Mouse (Mus musculus): ENCODE data around the gene Ly86. TPM values are rescaled to one million over a fixed set of nuclear protein-coding genes. Genes with fewer than 3 reads are reported as not detected.

Gene Ly86
- total and polyA plus RNA-seq, 3 experiments = not detected

DNA sequence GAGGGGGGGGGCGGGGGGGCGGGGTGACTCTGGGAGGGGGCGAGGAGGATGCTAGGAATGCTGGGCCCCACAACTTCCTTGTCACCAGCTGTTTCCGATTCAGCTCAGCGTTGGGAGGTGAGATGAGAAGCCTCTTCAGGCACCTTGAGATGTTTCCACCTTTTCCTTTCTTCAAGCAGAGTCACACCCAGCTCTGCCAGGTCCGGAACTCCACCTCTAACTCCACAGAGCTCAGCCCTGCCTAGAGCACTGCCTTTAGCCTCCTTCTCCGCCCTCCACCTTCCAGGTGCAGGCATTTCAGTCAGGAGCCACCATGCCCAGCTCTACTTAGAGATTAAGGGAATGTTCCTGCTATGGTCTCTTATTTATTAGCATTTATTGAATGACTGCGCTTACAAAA, 34.7 kb upstream of the Ly86 start:
- Histone ChIP-seq H3K4me3 (ENCODE audit: control insufficient read depth in 1 of 2, insufficient read depth in 1 of 2, low read depth in 2 of 2, low read length in 2 of 2) (no peak overlapping the region), H3K4me1 (ENCODE audit: control insufficient read depth in 1 of 2, insufficient read depth in 2 of 2, low read length in 2 of 2) (no peaks in the 10 kb centered on the region), H3K79me2 (ENCODE audit: control insufficient read depth, insufficient read depth, low read length, poor library complexity) (no peaks in the 10 kb centered on the region), H3K27ac (ENCODE audit: control insufficient read depth, low read depth, low read length) (no peak overlapping the region), H3K27me3 (ENCODE audit: control insufficient read depth in 1 of 2, insufficient read depth in 2 of 2, low read length in 2 of 2) (no peaks in the 10 kb centered on the region; a peak in 1 of 4 replicates), H3K36me3 (ENCODE audit: control insufficient read depth in 1 of 2, insufficient read depth in 2 of 2, low read length in 2 of 2) (no peaks in the 10 kb centered on the region), H3K9me3 (replicated peaks; ENCODE audit: insufficient read depth, low read length) (no peaks in the 10 kb centered on the region), H3K9ac (ENCODE audit: control insufficient read depth, low read depth, low read length, poor library complexity, severe bottlenecking) (no peak overlapping the region)
- TF ChIP-seq KAT2A (conservative IDR thresholded peaks at IDR 0.05; ENCODE audit: low read depth, low read length) (no peak), CHD2 (IDR thresholded peaks at IDR 0.05; ENCODE audit: low read length) (no peak), POLR2AphosphoS2 (IDR thresholded peaks at IDR 0.05; ENCODE audit: low read length) (no peak), ETS1 (IDR thresholded peaks at IDR 0.05; ENCODE audit: low read depth, low read length) (no peak), TCF12 (IDR thresholded peaks at IDR 0.05; ENCODE audit: low read depth, low read length) (no peak), NELFE (IDR thresholded peaks at IDR 0.05; ENCODE audit: low read depth, low read length) (no peak), BHLHE40 (IDR thresholded peaks at IDR 0.05; ENCODE audit: borderline replicate concordance, low read depth, low read length) (no peak), ZNF384 (IDR thresholded peaks at IDR 0.05; ENCODE audit: low read depth, low read length) (no peak), MEF2A (IDR thresholded peaks at IDR 0.05; ENCODE audit: extremely low read depth, insufficient replicate concordance, low read depth, low read length, poor library complexity, severe bottlenecking) (no peak), MAFK (IDR thresholded peaks at IDR 0.05; ENCODE audit: borderline replicate concordance, low read depth, low read length) (no peak), GABPA (IDR thresholded peaks at IDR 0.05; ENCODE audit: low read depth, low read length) (no peak)
- no peak for DNase-seq (ENCODE audit: low read depth, low spot score)

DNA sequence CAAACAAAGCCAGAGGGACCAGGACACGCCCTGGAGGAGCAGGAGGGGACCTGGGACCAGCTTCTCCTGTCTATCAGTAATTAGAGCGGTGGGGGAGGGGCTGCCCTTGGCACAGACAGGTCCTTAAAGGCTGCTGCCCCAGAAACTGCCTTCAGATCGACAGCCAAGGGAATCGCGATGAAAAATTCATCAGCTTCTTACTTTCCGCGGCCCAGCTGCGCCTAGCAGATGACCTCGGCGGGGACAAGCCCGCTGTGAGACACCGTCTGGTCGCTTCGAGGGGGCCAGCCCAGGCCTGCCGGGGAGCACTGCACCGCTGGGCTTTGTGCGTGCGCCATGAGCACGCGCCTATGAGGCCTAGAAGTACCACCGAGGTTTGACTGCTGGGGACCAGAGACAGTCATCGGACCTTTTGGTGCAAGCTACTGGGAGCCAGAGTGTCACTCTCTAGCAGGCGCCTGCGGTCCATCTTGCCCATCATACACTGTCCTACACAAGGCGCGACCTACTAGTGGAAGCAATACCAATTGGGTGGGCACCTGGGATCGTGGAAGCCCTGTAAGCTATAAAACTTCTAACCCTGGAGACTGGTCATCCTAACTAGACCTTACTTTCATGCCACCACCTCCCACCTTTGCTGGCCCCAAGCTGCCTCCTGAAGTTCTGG, 33.3 kb upstream of the Ly86 start:
- TF ChIP-seq ZNF384 (IDR thresholded peaks at IDR 0.05; ENCODE audit: low read depth, low read length) = no peak
- no peak for TF ChIP-seq GATA1 (IDR thresholded peaks at IDR 0.05; ENCODE audit: low read depth, low read length)
- TF ChIP-seq USF1 (IDR thresholded peaks at IDR 0.05; ENCODE audit: low read depth, low read length) = no peak
- no peak for TF ChIP-seq MYC (IDR thresholded peaks at IDR 0.05; ENCODE audit: low read depth, low read length)
- no peak for TF ChIP-seq RAD21 (IDR thresholded peaks at IDR 0.05; ENCODE audit: low read depth, low read length)
- TF ChIP-seq UBTF (IDR thresholded peaks at IDR 0.05; ENCODE audit: borderline replicate concordance, insufficient read depth, low read depth, low read length) = no peak
- TF ChIP-seq TAL1 (IDR thresholded peaks at IDR 0.05; ENCODE audit: low read length) = no peak
- no peak for TF ChIP-seq NELFE (IDR thresholded peaks at IDR 0.05; ENCODE audit: low read depth, low read length)
- no peak for DNase-seq (ENCODE audit: low read depth, low spot score)
- H3K9ac ChIP-seq (ENCODE audit: control insufficient read depth, low read depth, low read length, poor library complexity, severe bottlenecking) = no peak overlapping the region
- no peaks in the 10 kb centered on the region for H3K4me1 ChIP-seq (ENCODE audit: control insufficient read depth in 1 of 2, insufficient read depth in 2 of 2, low read length in 2 of 2)
- no peak overlapping the region for H3K4me3 ChIP-seq (ENCODE audit: control insufficient read depth in 1 of 2, insufficient read depth in 1 of 2, low read depth in 2 of 2, low read length in 2 of 2)
- no peaks in the 10 kb centered on the region; a peak in 1 of 4 replicates for H3K27me3 ChIP-seq (ENCODE audit: control insufficient read depth in 1 of 2, insufficient read depth in 2 of 2, low read length in 2 of 2)
- no peaks in the 10 kb centered on the region for H3K36me3 ChIP-seq (ENCODE audit: control insufficient read depth in 1 of 2, insufficient read depth in 2 of 2, low read length in 2 of 2)
- H3K79me2 ChIP-seq (ENCODE audit: control insufficient read depth, insufficient read depth, low read length, poor library complexity) = no peaks in the 10 kb centered on the region
- no peaks in the 10 kb centered on the region for H3K9me3 ChIP-seq (replicated peaks; ENCODE audit: insufficient read depth, low read length)
- H3K27ac ChIP-seq (ENCODE audit: control insufficient read depth, low read depth, low read length) = no peak overlapping the region

All from MEL (cell line).